Mouse (Mus musculus) CH12F3 (cell line): ENCODE measurements around the gene Grin2d.

Experiments used
- in situ Hi-C: fragments of 300-500 bp; cut with MboI; formaldehyde crosslinking; loops from 2 replicates; pipeline ENCODE4 v1.14.3; 2020; ENCODE audit warnings: low sequenced_read_pairs

Grin2d gene

DNA sequence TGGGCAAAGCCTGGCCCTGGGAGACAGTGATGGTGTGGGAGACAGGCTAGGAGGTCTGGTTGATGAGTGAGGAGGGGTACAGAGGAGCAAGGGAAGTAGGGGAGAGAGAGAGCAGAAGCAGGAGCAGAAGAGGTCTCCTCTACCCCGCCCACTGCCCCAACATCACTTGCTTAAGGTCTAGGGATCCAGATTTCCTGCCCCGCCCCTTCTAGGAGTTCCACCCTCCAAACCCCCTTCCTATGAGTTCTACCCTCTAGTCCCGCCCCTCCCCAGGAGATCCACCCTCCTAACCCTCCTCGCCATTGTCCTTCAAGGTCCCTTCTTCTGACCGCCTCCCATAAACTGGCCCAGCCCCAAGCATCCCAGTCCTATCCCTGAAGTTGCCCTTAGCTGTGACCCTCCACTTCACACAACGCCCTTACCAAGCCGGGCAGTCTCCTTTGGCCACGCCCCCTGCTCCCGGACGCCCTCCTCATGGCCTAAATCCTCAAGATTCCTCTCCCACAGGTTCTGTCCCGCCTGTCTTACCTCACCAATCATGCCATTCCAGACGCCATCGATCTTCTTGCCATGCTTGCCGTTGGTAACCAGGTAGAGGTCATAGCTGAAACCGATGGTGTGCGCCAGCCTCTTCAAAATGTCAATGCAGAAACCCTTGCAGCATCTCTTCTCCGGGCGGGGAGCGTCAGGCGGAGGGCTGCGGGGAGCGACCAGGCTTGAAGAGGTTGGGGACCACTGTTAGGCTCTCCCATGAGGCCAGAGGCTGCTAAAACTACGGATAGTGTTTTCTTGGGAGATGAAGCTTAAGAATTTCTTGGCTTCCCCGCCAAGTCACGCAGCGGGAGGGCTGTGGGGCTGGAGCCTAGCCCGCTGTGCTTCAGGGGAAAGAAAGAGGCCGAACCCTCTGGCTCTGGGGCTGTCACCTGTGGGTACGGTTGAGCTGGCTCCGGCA, 21.0 kb downstream of the Grin2d start:
- in situ Hi-C loops: no loop called here

DNA sequence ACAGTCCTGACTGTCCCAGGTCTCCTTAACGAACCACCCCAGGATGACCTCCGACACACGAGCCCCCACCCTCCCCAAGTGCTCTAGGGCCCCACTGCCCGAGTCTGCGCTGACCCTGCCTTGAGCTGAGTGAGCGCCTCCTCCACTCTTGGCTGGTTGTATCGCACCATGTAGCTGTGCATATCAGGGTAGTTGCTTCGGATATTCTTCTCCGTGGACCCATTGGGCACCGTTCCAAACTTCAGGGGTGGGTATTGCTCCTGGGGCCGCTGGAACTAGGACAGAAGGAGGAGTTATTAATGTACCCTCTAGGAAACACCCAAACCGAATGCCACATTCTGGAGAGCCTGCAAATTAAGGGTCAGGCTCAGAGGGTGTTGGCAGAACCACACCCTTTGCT, 25.1 kb downstream of the Grin2d start:
- in situ Hi-C loops: no loop called here

DNA sequence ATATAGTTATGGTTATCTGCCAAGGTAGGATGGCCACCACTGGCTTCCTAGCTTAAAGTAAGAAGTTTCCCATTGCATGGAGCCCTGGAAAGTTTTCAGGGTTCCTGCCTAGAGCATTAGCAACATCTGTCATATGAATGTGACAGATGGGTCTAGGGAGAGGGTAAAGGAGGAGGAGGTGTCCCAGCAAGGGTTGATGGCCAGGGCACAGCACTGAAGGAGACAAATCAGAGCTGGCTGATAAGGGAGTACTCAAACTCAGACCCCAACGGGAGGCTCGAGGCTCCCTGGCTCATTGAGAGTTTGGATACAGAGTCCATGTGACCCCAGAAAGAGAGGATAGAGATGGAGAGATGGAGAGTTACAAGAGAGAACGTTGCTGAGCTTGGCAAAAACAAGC, 27.5 kb downstream of the Grin2d start:
- in situ Hi-C loops: no loop called here

DNA sequence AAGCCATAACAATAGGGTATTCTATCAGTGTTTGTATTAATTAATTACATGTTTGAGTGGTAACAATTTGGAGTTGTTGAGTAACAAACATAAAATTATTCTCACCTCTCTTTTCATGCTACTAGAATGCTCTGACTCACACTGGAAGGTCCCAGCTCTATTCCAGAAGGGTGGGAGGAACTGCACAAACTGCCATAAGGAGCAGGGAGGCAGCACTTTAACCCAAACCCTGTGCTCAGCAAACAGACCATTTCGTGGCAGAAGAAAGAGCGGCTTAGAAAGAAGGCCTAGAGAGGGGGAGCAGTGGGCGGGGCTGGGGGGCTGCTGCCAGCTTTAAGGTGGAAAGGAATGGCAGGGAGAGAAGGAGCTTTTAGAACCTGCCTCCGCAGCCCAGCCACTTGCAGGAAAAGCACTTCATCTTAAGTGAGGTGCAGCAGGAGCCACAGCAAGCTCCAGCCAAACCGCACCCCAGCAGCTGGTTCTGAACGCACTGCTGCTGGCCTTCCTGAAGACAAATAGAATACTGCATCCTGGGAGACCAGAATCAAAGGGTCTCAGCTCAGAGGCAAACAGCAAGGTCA, 29.6 kb downstream of the Grin2d start:
- in situ Hi-C loops: no loop called here

DNA sequence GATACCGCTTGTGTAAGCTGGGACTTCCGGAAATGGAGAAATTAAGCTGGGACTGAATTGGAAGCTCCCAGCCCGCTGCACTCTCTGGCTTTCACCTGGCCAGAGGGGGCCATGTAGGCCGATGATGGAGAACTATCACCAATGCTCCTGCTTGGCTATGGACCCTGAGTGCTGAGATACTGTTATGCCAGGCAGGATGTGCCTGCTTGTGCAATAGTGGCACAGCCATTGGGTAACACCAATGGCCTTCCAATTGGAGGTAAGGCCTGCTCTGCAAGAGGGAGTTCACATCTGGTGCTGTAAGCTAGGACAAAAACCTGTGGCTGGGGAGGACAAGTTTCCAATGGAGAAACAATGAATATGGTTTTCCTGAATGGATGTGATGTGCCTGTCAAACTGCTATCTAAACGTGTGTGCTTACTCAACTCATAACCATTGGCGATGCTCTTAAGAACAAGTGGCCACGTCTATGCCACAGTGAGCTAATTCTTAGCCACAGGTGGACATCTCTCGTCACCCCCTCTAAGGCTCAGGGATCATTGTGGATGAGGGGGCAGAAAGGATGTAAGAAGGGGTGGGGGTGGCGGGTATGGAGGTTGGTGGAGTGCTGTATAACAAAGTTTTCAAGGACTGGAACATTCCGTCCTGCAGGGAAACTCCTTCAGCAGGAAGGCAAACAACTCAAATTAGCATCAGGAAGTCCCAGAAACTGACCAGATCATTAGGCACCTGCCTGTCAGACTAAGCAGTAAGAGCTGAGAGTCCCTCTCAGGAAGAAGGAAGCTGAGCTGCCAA, 35.0 kb downstream of the Grin2d start:
- in situ Hi-C loops: no loop called here

DNA sequence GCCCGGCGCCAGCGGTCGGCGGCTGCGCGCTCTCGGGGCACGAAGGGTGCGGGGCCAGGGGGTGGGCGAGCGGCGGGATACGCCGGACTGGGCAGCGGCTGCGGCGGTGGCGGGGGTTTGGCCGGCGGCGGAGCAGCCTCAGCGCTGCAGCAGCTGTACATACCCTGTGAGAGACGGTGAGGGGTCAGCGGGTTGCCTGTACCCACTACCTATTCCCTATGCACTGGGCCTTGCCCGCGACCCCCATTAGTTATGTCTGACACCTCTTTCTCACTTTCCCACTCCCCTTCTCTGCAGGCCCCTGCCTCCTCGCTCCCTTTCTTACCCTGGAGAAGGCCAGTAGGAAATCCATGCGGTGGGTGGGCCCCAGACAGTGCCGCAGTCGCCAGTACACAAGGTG, 44.3 kb downstream of the Grin2d start:
- in situ Hi-C loops: no loop called here

DNA sequence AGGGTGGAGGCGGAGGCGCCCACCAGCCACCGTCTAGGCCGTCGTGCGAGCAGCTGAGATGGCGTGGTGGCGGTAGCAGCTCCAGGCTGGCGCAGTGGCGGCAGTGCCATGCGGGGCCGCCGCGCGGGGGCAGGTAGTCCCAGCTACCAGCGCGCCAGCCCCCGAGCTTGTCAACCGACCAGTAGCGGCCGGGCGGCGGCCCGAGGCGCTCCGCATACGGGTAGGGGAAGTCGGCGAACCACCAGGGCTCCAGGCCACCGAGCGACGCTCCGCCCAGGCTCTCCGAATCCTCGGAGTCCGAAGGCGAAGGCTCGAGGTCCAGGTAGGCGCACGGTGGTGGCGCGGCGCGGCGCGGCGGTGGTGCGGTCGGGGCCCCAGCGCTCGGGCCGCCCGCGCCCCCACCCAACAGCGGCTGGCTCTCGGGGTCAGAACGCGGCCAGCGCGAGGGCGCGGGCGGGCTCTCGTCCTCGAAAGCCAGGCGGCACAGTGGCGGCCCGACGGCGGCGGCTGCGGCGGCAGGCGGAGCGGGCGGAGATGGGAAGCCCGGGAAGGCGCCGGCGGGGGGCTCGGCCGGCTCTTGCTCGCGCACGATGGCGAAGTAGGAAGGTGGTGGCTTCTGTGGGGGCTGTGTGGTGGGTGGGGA, 44.9 kb downstream of the Grin2d start:
- in situ Hi-C loops: no loop called here

DNA sequence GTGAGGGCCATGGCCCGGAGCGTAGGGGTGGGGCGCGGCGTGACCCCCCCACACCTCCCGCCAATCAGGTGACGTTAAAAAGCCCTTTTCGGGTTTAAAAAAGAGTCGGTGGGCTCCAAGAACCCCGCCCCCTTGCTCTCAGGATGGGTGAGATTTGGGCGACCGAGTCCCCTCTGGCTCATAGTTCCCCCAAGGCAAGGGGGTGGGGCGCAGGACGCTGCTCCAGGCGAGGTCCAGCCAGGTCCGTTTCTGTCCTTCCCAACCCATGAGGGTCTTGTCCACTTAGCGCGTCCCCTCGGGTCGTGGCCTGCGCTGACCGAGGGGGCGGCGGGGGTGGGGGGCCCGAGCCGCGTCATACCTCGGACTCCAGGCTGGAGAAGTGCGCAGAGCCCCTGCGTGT, 45.8 kb downstream of the Grin2d start:
- in situ Hi-C loops: no loop called here

DNA sequence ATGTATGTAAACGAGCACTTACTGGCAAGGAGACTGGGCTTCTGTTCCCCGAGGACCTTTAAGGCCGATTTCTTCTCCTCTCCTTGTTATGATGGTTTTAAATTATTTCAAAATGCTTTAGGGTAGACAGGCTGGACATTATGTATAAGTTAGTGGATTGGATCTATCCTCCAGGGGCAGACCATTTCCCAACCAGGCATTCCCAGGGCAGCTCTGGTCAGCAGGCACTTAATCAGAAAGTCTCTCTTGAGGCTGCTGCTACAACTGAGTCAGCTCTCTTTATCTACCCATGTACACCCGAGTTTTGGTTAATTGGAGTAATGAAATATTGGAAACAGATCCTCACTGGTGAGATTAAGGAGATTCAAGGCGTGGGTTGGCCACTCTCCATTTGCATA, 47.1 kb downstream of the Grin2d start:
- in situ Hi-C loops: no loop called here

DNA sequence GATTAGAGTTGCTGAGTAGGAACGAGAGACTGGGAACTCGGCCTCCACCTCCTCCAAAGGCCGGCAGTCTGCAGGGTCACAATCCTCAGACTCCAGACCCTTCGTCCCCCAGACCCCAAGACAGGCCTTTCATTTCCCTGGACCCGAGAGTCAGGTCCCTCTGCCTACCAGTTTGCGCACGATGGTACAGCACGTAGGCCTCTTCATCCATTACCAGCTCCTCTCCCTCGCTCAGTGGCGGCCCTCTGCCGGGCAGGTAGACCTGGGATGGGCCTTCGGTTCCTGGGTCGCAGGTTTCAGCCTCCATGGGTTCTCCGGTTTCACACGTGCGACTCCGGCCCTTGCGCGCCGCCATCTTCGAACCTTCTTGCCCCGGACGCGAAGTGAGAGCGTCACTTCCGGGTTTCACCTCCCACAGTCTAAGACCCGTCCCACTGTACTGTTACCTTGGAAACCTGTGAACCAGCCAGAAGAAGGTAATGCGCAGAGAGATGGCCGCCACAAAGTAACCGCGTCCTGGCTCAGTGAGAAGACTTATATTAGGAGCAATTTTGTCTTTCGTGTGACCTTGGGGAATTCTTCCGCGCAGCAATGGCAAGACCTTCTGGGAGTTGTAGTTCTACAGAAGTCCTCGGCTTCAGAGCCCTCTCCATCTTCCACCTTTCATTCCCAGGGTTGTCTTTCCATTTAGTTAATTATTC, 47.6 kb downstream of the Grin2d start, which contains the start of gene Grwd1:
Gene Grwd1 (minus strand): TSS at position 518 of the 701 bp plus-strand sequence.
- in situ Hi-C loops: no loop called here

DNA sequence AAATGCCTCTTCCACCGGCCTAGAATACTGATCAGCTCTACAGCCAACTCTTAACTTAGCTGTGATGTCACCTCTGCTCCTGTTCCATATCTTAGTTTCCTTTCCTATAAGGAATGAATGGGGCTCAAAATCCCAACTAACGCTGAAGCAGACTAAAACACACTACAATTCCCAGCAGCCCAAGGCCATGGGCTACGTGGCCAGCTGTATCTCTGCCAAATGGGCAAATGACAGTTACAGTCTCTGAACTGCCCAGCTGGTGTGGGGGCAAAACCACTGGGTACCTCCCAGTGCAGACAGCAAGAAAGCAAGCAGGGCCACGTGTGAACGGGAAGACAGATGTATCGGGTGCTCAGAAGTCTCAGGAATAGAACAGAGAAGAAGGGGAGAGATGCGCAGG, 51.5 kb downstream of the Grin2d start:
- in situ Hi-C loops: no loop called here

DNA sequence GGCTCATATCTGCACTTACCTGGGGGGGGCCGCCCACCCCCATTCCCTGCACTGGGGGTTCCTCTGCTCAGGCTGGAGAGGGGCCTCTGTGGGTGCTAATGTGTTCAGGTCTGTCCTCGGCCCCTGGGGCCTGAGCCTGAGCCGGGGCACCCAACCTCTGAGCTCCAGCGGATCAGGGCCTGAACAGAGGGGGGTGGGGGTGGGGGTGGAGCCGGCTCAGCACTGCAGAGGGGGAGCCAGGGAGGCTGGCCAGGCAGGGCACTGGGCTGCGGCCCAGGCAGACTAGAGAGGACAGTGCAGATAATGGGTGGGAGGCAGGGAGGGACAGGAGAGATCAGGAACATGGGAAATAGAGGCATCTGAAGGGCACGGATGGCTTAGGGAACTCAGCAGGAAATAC, 53.6 kb downstream of the Grin2d start, which contains the start of gene Kcnj14:
Gene Kcnj14 (minus strand): TSS at position 185 of the 400 bp plus-strand sequence.
- in situ Hi-C loops: no loop called here

DNA sequence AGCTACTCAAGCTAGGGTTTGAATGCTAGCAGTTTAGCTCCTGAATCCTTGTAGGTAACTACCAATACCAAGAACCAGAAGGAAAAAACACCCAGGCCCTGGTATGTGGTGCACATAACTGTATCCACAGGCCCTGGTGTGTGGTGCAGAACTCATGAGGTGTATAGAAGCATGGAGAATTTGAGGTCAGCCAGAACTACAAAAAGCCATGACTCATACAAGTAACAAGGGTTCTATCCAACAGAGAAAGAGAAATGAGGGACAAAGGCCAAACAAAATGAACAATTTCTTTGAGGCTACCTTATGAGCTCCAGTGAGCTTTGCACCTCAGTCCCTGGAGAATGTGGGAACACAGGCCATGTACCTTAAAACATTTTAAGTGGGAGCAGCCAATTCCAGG, 57.3 kb downstream of the Grin2d start:
- in situ Hi-C loops: no loop called here

DNA sequence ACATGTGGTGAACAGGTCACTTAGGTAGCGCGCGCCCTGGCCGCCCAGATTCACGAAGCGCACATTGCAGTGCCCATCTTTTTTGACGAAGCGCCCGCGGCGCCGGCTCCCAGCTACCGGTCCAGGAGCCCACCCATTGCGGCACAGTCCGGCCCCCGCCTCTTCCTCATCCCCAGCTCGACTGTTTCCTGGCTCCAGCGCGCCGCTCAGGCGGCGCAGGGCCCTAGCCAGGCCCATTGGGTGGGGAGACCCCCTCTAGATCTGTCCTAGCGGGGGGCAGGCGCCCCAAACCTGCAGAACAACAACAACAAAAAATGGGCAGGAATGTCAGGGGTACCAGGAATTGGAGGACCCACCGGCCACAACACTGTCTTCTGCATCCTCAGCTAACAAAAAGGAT, 58.3 kb downstream of the Grin2d start:
- in situ Hi-C loops: no loop called here

DNA sequence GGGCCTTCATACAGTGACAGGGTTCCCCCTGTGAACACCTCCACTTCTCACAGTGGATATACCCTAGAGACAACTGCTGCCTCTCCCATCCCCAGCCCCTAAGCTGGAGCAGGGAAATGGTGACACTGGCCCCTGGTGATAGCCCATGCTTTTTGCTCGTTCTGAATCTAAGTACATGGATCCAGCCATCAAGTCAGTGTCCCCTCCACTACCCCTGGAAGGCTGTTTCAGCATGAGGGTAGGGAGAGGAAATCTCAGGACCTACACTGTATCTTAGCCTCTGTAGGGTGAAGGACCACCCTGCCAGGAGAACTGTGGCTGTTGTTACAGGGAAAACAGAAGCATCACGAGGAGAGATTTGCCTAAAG, 62.2 kb downstream of the Grin2d start:
- in situ Hi-C loops: no loop called here

DNA sequence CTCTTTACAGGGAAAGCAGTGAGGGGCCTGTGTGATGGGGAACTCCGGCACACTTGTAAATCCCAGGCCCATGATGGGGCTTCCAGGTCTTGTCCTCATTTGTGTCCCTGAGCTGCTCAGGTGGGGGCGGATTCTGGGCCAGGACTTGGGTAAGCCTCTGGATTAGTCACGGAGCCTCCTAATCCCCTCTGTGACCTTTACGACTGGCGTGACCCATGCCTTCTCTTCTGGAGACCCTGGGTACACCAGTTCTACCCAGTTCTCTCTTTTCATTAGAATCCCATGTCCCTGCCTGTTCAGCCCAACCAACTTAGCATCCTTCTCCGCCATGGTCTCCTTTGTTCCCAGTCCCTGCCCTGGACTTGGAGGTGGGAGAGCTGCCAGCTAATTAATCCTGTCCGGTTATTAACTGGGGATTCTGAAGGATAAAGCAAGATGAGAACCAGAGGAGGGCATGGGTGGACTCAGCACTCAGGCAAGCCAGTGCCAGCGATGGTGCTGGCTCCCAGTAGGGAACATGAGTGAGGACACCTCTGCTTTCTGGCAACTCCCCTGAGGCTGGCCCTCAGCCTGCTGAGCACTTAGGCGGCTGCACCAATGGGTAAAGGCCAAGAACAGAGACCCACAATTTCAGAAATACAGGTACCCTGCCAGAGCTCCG, 62.7 kb downstream of the Grin2d start:
- in situ Hi-C loops: no loop called here

DNA sequence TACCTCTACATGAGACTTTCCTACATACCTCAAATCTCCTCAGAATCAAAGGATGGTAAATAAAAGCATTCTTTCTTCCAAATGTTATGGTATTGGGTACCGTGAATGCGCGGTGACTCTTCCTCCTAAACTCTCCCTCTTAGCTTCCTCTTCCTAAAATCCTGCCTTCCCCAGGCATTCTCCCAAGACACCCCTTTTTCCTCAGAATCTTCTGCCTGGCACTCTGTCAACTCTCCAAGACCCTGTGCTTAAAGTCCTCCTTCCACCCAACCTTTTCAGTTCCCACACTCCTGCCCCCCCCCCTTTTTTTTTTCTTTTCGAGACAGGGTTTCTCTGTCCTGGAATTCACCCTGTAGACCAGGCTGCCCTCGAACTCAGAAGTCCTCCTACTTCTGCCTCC, 63.3 kb downstream of the Grin2d start:
- in situ Hi-C loops: no loop called here

DNA sequence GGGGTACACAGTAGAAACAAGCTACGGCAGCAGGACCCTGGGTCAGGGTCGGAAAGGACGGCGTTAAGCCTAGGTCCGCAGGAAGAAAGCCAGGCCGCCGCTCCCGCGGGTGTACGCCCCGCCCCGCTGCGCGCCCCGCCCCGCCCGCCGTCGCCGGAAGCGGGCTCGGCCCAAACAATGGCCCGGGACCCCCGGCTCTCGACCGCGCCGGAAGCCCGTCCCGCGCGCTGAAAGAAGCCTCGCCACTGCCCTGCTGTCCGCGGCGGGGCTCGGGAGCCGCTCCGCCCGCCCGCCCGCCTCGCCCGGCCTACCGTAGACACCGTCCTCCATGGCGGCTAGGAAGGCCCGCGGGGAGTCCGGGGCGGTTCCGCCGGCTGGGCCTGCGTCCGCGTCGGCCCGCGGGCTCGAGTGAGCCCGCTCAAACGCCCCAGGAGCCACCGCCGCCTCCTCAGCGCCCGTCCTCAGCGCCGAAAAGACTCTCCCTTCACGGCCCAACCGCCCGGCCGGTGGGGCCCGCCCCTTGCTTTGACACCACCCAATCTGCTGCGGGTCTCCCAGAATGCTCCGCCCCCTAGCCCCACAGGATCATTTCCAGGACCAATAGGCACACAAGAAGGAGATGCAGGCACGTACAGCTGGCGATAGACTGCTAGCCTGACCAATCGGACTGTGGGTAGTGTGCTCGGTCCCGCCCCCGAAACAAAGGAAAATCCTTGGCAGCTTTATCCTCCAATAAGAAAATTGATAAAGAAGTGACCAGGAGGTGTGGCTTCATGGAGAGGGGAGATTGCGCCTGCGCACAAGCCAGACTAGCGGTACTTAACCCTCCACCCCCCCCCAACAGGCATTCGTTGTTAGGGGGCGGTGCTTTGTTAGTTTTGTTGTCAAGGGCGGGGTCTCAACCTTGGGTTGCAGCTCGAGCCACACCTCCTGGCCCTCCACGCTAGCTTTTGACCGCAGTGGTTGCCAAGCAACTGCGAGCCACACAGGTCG, 64.1 kb downstream of the Grin2d start, which contains the start of gene Cyth2:
Gene Cyth2 (minus strand): TSS at position 795 of the 993 bp plus-strand sequence.
- in situ Hi-C loops: no loop called here

DNA sequence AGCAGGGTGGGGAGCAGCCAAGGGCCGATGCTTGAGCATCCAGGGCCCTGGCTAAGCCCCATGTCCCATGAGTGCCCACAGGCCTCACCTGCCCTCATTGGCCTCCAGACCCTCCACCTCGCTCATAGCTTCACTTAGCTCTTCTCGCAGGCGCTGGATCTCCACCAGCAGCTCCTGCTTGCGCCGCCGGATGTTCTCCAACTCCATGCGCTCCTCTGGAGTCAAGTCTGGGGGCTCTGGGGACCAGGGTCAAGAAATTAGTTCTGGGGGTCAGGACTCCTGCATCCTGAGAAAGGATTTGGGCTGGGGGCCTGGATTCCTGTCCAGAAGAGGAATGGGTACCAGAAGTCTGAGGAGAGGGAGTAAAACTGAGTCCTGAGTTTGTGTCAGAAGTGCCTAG, 65.3 kb downstream of the Grin2d start:
- in situ Hi-C loops: no loop called here
